Mouse (Mus musculus): Measurements from ENCODE around the gene Tspear. TPM values are rescaled to one million over a fixed set of nuclear protein-coding genes. Genes with fewer than 3 reads are reported as not detected.
"Not testable (repeated sequence)": the region's sequence is repeated elsewhere in the genome, so short reads cannot be mapped to it uniquely, and the experiment has no call there.

Gene Tspear
- total RNA-seq, 1 experiment from 2014 or later = 0.39 TPM

- no peak for DNase-seq
Observed at GRCm38 (mm10) chr10:77713734-77714133, 27.4 kb downstream of the Tspear start.

GRCm38 (mm10) chr10:77715507-77715906, 29.1 kb downstream of the Tspear start, which contains the start of gene Gm10142:
TSS of gene Gm10142 (plus strand) at chr10:77715807.
- DNase-seq = no peak

GRCm38 (mm10) chr10:77720299-77720698, 33.9 kb downstream of the Tspear start, which contains the start of gene Krtap12-1:
TSS of gene Krtap12-1 (plus strand) at chr10:77720599.
- DNase-seq = not testable (repeated sequence)

GRCm38 (mm10) chr10:77724855-77725254, 38.5 kb downstream of the Tspear start:
- DNase-seq = no peak

- DNase-seq = no peak
Observed at GRCm38 (mm10) chr10:77726186-77726585, 39.8 kb downstream of the Tspear start, which contains the start of gene Gm10100. TSS of gene Gm10100 (plus strand) at chr10:77726486.

GRCm38 (mm10) chr10:77728280-77728679, 41.9 kb downstream of the Tspear start:
- no peak for DNase-seq

- DNase-seq = peak; percentile 8
Observed at GRCm38 (mm10) chr10:77729241-77729640, 42.9 kb downstream of the Tspear start.

GRCm38 (mm10) chr10:77735928-77736327, 49.6 kb downstream of the Tspear start:
- DNase-seq = no peak

- no peak for DNase-seq
Observed at GRCm38 (mm10) chr10:77738929-77739328, 52.6 kb downstream of the Tspear start.

GRCm38 (mm10) chr10:77741924-77742688, 55.7 kb downstream of the Tspear start, which contains the start of gene Gm18596:
TSS of gene Gm18596 (minus strand) at chr10:77742638.
- DNase-seq = not testable (repeated sequence)

- DNase-seq = not testable (repeated sequence)
Observed at GRCm38 (mm10) chr10:77750686-77751085, 64.3 kb downstream of the Tspear start.

- not testable (repeated sequence) for DNase-seq
Observed at GRCm38 (mm10) chr10:77751254-77751653, 64.9 kb downstream of the Tspear start, which contains the start of gene Gm9736. TSS of gene Gm9736 (minus strand) at chr10:77751354.

- DNase-seq = not testable (repeated sequence)
Observed at GRCm38 (mm10) chr10:77752312-77752711, 65.9 kb downstream of the Tspear start.

- DNase-seq = no peak
Observed at GRCm38 (mm10) chr10:77753448-77753847, 67.1 kb downstream of the Tspear start.

GRCm38 (mm10) chr10:77759582-77759981, 73.2 kb downstream of the Tspear start, which contains the start of gene Gm3233:
TSS of gene Gm3233 (minus strand) at chr10:77759682.
- not testable (repeated sequence) for DNase-seq

- no peak for DNase-seq
Observed at GRCm38 (mm10) chr10:77769727-77770126, 83.4 kb downstream of the Tspear start.

GRCm38 (mm10) chr10:77771225-77771624, 84.9 kb downstream of the Tspear start, which contains the start of gene Gm3238:
TSS of gene Gm3238 (minus strand) at chr10:77771325.
- not testable (repeated sequence) for DNase-seq

- not testable (repeated sequence) for DNase-seq
Observed at GRCm38 (mm10) chr10:77772142-77772541, 85.8 kb downstream of the Tspear start.

- DNase-seq = not testable (repeated sequence)
Observed at GRCm38 (mm10) chr10:77776844-77777243, 90.5 kb downstream of the Tspear start, which contains the start of gene Gm7138. TSS of gene Gm7138 (minus strand) at chr10:77776944.

- DNase-seq = not testable (repeated sequence)
Observed at GRCm38 (mm10) chr10:77782442-77782841, 96.1 kb downstream of the Tspear start, which contains the start of gene Gm3250. TSS of gene Gm3250 (minus strand) at chr10:77782542.

GRCm38 (mm10) chr10:77783396-77783795, 97.0 kb downstream of the Tspear start:
- not testable (repeated sequence) for DNase-seq

- not testable (repeated sequence) for DNase-seq
Observed at GRCm38 (mm10) chr10:77787876-77788275, 101.5 kb downstream of the Tspear start, which contains the start of gene Gm7137. TSS of gene Gm7137 (minus strand) at chr10:77788200.

- DNase-seq = no peak
Observed at GRCm38 (mm10) chr10:77788621-77789020, 102.3 kb downstream of the Tspear start.
